Mouse (Mus musculus) natural killer cell, adult 2 months (primary cell): ENCODE measurements around the gene Uvssa.
A peak's percentile ranks its signal among the peaks of the same experiment; 100 is the strongest.

Source experiments
- DNase-seq, 2 experiments: peaks; one replicate each; pipeline ENCODE4 v3.0.0; 2022; ENCODE audit warnings: low spot score in 2 of 2

The Uvssa gene

GRCm38 (mm10) chr5:33378302-33378854 lies at the start of gene Uvssa:
Uvssa (plus strand) TSS chr5:33378549.
- DNase-seq, result peak; percentile 99

GRCm38 (mm10) chr5:33334381-33335272 lies 43.7 kb upstream of the Uvssa start:
- DNase-seq, result no peak

DNA sequence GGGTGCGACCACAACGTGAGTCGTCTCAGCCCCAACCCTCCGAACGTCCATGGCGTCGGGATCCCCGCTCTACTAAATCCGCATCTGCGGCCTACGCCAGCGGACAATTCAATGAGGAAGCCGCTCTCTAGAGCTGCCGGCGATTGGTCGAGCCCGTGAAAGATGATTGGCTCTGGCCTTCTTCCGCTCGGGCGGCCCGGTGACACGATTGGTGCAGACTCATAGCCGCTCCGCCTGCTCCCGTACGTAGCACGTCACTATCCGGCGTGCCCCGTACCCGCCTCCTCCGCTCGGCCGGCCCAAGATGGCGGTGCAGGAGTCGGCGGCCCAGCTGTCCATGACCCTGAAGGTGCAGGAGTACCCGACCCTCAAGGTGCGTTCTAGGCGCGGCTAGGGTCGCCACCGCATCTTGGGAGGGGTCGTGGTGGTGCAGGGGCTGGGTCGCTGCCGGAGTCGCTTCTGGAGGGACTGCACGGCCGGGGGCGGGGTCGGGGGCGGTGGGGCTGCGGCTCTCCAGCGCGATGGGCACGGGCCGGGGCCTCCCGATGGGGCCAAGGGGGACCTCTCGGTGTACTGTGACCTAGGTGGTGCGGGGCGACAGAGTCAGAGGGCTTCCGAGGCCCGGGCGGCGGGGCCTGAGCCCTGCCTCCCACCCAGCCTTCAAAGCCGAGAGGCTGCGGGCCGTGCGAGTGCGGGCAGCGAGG lies 42.9 kb upstream of the Uvssa start, which contains the start of gene Maea:
Gene Maea, plus strand, starts transcription at position 237 of the 704 bp plus-strand sequence.
- DNase-seq, result peak; percentile 94 to 95

DNA sequence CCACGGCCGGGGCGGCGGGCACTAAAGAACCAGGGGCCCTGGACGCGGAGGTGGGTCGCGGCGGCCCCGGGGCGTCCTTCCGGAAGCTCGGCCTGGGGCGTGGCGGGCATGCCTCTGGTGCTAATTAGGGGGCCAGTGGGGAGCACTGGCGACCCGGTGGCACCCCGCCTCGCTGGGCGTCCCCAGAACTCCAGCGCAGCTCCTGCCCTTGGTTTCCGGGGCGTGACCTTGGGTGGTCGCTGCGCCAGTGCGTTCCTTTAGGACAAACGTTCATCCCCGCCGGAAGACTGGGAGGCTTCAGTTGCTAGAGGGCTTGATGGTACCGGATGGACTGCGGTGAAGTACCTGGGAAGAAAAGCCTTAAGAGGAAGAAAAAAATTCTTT lies 42.4 kb upstream of the Uvssa start:
- peak in 1 of 2 experiments; percentile 12 for DNase-seq

- DNase-seq, result no peak
Measured at GRCm38 (mm10) chr5:33337206-33337605, 41.1 kb upstream of the Uvssa start.

GRCm38 (mm10) chr5:33341165-33341564 lies 37.2 kb upstream of the Uvssa start:
- DNase-seq, result no peak

DNA sequence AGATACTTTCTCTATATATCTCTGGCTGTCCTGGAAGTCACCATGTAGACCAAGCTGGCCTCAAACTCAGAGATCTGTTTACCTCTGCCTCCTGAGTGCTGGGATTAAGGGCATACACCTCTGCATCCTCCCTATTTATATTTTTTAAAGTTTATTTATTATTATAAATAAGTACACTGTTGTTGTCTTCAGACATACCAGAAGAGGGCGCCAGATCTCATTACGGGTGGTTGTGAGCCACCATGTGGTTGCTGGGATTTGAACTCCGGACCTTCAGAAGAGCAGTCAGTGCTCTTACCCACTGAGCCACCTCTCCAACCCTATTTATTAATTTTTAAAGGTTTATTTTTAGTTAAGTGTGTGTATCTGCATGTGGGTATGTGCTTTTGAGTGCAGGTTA lies 36.1 kb upstream of the Uvssa start:
- DNase-seq, result peak in 1 of 2 experiments; percentile 21

DNA sequence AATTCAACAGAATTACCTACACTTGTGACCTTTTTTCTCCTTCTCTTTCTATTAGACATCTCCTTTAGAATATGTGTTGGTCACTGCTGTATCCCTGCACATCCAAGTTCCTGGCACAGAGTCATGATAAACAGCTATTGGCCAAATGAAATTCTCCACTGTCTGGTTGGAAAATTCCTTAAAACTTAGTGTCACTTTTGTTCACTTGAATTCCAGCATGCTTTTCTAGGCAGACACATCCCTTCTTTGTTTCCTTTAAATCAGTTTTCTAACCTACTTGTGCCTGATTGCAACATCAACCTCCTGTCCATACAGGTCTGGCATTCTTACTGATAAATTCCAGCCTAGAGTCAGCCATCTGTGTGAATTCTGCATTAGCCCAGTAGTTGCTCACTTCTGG lies 35.5 kb upstream of the Uvssa start:
- no peak for DNase-seq

DNA sequence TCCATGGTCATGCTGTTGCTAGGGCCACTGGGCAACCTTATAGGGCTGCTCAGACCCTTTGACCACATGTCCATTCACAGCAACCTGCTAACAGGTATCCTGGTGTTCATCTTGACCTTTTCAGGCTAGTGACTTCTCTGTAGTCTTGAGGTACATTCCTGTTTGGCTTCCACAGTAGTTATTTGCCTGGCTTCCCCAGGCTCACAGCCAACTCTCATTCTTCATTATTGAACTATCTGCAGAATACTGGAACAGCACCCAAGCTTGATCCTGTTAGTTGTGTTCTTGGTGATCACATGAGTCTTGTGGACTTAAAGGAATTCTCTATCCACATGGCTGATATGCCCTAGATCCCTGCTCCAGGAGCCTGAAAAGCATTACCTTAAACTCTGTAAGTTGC lies 34.8 kb upstream of the Uvssa start:
- no peak for DNase-seq

- no peak for DNase-seq
Measured at GRCm38 (mm10) chr5:33344070-33344469, 34.3 kb upstream of the Uvssa start.

- no peak for DNase-seq
Measured at GRCm38 (mm10) chr5:33347620-33348019, 30.7 kb upstream of the Uvssa start.

DNA sequence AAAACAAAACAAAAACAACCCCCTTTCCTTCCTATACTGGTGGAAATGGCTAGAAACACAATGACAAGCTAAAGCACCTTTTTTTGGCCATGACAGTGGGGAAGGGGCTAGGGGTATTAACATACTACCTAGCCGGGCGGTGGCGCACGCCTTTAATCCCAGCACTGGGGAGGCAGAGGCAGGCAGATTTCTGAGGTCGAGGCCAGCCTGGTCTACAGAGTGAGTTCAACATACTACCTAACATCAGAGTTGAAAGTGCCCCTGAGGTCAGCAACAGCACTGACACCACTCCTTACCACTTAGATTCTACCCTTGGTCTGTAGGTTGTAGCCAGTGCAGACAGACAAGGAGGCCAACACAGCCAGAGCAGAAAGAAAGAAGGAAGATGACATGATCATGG lies 29.1 kb upstream of the Uvssa start:
- no peak for DNase-seq

DNA sequence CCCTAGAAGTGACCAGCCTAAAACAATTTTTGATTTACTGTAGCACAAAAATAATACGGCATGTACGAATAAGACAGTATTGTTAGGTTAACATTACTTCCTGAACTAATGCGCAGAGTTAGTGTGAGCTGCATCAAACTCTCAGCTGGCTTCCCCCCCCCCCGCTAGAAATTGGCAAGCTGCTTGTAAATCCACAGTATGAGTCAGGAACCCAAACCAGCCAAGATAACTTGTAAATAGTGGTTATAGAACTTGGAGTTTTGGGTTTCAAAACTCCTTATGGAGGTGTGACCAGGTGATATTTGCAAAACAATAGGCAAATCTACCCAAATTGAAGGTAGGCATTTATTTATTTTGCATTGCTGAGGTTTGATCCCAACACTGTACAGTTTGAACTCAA lies 28.6 kb upstream of the Uvssa start:
- no peak for DNase-seq

GRCm38 (mm10) chr5:33351556-33352272 lies 26.6 kb upstream of the Uvssa start:
- DNase-seq, result no peak

- peak in 1 of 2 experiments; percentile 50 for DNase-seq
Measured at GRCm38 (mm10) chr5:33352273-33352645, 26.1 kb upstream of the Uvssa start.

- no peak for DNase-seq
Measured at GRCm38 (mm10) chr5:33353011-33353410, 25.3 kb upstream of the Uvssa start.

DNA sequence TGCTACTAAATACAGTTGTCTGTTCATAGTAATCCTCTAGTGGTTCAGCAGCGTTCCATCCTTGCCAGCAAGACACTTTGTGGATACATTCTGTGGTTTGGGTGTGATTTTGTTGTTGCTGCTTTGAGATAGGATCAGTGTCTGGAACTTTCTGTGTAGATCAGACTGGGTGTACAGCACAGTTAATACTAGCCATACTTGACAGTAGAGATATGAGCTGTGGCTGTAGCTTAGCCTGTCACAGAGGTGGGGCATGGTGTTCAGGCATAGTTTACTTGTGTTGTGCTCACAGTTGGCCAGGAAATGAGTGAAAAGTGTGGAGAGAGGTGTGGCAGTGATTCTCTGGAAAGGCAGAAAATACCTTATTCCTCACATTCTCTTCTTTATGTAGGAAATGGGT lies 20.9 kb upstream of the Uvssa start:
- DNase-seq, result no peak

DNA sequence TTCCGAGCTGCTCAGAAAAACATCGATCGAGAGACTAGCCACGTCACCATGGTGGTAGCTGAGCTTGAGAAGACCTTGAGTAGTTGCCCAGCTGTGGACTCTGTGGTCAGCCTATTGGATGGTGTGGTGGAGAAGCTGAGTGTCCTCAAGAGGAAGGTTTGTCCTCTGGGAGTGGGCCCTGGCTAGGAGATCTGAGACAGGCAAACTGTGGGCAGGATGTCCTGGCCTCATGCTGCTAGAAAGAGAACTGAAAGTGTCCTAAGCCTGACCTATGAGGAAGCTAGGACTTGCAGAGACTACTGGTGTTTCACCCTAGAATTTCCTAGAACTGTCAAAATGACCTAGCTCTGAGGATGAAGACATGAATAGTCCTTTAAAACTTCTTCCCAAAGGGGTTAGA lies 19.9 kb upstream of the Uvssa start:
- peak in 1 of 2 experiments; percentile 15 for DNase-seq

- DNase-seq, result no peak
Measured at GRCm38 (mm10) chr5:33363263-33363662, 15.1 kb upstream of the Uvssa start.

DNA sequence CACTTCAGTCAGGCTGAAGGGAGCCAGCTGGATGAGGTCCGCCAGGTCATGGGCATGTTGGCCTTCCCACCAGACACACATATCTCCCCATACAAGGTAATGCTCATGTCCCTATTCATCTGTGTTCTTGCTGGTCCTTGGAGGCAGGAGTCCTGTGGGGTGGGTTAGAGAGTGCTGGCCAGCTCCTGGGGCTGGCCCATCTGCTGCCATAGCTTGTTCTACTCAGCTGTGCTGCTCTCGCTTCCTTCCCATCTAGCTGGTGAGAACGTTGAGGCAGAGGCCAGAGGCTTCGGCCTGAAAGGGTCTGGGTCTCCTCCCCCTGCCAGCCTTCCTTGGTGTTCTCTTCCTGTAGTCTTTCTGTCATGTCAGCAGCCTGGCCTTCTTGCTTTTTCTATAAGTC lies 9.7 kb upstream of the Uvssa start:
- DNase-seq, result no peak

GRCm38 (mm10) chr5:33371137-33371536 lies 7.2 kb upstream of the Uvssa start:
- no peak for DNase-seq

DNA sequence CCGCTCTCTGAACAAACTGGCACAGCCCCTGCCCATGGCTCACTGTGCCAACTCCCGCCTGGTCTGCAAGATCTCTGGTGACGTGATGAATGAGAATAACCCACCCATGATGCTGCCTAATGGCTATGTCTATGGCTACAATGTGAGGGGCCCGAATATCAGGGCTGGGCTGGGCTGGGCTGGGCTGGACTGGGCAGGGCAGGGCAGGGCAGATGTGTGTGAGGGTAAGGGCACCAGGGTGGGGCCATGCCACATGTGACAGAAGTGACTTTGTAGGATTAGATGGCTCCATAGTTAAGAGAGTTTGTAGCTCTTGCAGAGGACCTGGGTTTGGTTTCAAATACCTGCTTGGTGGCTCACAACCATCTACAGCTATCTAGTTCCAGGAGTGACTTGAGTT lies 6.7 kb upstream of the Uvssa start:
- no peak for DNase-seq
